Mouse (Mus musculus): Measurements from ENCODE around the gene Nop56.

Gene Nop56

DNA sequence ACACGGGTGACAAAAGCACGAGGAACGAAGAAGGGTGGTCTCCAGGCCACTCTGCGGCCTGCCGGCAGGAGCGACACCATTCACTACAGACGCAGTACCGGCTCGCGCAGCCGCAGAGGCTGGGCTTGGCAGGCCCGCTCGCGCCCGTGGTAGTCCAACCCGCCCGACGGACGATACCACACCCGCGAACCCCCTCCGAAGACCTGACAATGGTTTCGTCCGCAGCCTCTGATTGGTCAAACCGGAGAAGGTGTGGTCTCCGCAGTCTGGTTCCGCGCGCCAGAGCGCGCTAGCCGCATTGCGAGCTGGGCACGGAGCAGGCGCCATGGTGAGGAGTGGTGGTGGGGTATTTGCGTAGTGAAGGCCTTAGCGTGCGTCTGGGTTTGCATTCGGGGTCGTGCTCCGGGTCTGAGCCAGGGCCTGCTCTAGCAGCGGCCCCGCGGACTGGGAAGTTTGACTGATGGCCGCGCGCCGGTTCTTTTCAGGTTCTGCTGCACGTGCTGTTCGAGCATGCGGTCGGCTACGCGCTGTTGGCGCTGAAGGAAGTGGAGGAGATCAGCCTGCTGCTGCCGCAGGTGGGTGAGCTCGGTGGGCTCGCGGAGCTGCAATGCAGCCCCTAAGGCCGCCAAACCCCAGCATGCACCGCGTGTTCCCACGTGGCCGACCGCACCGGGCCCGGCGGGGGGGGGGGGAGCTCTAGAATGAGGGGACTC, at the start of gene Nop56:
Gene Nop56 (plus strand): TSS at position 282 of the 713 bp plus-strand sequence.
- peak; percentile 100 for DNase-seq (ENCODE audit: low read depth, low spot score)

DNA sequence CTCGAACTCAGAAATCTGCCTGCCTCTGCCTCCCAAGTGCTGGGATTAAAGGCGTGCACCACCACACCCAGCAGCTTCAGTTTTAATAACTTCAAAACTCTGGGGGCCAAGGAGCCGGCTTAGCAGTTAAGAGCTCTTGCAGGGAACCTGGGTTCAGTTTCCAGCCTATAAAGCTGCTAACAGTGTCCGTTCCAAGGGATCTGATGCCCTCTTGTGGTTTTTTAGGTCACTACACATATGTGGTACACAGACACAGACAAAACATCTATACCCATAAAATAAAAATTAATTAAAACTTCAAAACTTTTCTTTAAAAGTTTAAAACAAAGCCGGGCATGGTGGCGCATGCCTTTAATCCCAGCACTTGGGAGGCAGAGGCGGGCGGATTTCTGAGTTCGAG, 27.3 kb upstream of the Nop56 start:
- peak; percentile 69 for DNase-seq (ENCODE audit: low read depth, low spot score)

- DNase-seq (ENCODE audit: low read depth, low spot score) = no peak
Measured at GRCm38 (mm10) chr2:130248226-130248625, 26.0 kb upstream of the Nop56 start.

DNA sequence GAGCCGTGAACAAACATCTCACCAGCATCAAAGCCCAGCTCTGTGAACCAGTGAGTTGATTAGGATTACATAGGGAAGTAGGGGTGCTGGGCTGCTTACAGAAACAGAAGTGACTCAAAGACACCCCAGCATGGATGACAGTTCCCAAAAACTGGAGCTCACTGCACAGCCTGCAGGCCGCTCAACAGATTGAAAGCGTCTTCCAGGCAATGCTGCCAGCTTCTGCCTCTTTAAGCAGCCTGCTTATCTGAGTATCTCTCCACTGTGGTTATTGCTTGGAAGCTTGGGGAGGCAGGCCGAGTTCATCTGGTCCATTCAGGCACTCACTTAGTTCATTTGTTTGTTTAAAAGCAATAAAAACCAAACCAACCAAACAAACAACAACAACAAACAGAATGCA, 17.5 kb upstream of the Nop56 start:
- DNase-seq (ENCODE audit: low read depth, low spot score) = peak; percentile 58

GRCm38 (mm10) chr2:130260822-130261221, 13.4 kb upstream of the Nop56 start:
- peak; percentile 35 for DNase-seq (ENCODE audit: low read depth, low spot score)

GRCm38 (mm10) chr2:130261914-130262313, 12.3 kb upstream of the Nop56 start:
- no peak for DNase-seq (ENCODE audit: low read depth, low spot score)

GRCm38 (mm10) chr2:130262398-130262797, 11.8 kb upstream of the Nop56 start:
- DNase-seq (ENCODE audit: low read depth, low spot score) = no peak

DNA sequence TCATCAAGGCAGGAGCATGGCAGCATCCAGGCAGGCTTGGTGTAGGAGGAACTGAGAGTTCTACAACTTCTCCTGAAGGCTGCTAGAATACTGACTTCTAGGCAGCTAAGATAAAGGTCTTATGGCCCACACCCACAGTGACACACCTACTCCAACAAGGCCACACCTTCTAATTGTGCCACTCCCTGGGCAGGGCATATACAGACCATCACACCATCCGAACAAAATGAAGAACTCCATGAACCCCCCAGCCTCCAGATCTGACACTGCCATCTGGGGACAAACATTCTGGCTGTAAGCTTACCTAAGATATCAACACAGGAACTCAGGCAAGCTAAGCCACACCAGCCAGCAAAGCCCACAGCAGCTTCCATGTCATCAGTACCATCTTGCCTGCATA, 8.7 kb upstream of the Nop56 start:
- no peak for DNase-seq (ENCODE audit: low read depth, low spot score)

DNA sequence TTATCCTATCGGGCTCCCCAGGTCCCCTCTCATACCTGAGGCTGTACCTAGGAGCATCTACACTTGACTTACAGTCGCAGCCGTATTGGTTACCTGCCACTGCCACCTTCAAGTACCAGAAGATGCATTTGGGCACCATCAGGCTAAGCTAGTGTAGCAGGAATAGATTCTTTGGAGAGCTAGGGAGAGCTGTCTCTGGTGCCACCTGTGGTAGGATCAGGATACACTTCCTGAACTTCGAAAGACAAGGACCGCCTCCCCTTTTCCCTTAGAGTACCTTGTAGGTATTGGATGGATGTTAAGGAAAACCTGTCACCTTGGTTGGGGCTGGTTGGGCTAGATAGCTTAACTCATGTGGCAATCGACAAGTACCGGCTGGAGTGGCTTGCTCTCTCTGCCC, 6.2 kb upstream of the Nop56 start:
- DNase-seq (ENCODE audit: low read depth, low spot score) = no peak

GRCm38 (mm10) chr2:130273732-130274131, 498 bp upstream of the Nop56 start:
- peak; percentile 64 for DNase-seq (ENCODE audit: low read depth, low spot score)

- no peak for DNase-seq (ENCODE audit: low read depth, low spot score)
Measured at GRCm38 (mm10) chr2:130274862-130275261, 632 bp downstream of the Nop56 start.

- DNase-seq (ENCODE audit: low read depth, low spot score) = peak; percentile 50
Measured at GRCm38 (mm10) chr2:130275649-130276048, 1.4 kb downstream of the Nop56 start.

DNA sequence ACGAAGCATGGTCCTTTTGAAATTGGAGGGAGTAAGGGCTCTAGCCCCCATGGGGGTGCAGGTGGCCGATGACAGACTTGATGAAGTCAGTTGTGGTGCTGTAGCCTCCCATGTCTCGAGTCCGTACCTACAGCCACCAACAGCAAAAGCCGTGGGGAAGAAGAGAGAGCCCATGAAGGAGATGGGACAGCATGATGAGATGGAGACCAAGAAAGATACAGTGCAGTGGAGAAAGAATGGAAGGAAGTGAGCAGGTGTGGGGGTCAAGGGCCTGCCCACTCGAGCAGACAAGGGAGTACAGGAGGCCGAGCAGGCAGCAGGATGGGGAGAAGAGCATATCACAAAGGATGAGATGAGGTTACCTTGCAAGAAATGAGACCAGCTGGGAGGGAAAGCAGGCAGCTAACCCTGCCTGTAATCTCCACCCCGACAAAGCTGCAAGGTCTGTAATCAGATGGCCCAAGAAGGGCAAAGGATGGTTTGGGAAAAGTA, 5.4 kb downstream of the Nop56 start:
- no peak for DNase-seq (ENCODE audit: low read depth, low spot score)

DNA sequence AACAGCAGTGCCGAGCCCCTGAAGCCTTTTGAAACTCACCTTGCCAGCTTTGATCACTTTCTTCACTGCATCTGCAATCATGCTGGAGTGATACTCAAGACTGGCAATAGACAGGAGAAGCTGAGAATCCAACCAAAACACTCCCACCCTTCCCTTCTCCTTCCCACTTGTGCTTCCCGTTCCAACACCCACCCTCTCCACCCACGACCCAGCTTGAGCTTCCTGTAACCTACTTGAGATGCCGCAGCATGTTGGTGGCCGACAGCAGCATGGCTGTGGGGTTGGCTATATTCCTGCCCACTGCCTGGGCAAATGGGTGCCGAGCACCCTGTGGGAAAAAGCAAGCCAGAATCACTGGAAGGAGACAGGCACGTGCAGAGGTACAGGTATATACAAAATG, 6.0 kb downstream of the Nop56 start:
- DNase-seq (ENCODE audit: low read depth, low spot score) = peak; percentile 48

DNA sequence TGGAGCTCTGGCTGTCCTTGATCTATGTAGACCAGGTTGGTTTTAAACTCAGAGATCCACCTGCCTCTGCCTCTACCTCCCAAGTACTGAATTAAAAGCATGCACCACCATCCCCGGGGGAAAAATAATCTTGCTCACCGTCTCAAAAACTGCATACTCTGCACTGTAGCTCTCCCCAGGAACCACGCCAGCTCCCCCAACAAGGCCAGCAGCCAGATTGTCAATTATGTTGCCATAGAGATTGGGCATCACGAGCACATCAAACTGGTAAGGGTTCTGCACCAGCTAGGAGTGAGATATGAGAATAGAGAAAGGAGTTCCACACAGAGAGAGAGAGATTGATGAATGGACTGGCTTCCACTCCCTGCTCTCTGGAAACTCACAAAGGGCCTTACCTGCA, 6.6 kb downstream of the Nop56 start:
- DNase-seq (ENCODE audit: low read depth, low spot score) = no peak

GRCm38 (mm10) chr2:130283854-130284654, 9.8 kb downstream of the Nop56 start, which contains the start of gene Idh3b:
Gene Idh3b, minus strand, starts transcription at chr2:130284547.
- DNase-seq (ENCODE audit: low read depth, low spot score) = peak; percentile 97

DNA sequence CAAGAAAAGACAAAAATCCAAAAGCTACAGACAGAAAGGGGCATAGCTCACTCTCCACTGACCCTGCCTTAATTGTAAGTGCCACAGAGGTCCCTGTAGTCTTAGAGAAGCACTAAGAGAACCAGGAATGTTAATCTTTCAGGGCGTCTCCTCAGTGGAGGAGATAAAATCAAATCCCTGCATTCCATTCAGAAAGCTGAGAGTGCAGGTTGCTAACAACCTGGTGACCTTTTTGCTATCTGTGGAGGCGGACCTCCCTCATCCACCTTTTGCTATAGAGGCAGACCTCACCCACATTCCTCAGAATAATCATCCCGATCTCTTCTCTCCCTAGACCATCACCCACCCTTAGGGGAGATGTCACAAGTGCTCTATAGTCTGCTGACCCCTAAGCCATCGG, 14.9 kb downstream of the Nop56 start:
- DNase-seq (ENCODE audit: low read depth, low spot score) = no peak

DNA sequence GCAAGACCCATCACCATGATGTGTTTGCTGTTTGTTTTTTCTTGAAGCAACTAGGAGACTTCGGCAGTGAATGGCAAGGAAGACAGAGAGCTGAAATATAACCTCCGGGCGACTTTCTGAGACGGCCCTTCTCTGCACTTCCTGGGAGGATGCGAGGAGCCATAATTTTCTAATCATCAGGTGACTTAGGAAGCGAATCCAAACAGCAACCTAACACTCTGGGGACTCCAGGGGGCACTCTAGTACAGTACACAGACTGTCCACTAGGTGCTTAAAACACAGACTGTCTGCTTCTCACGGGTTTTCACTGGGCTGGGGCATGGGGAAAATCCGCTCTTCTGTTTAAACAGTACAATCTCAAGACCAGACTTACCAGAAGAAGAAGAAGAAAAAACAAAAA, 17.2 kb downstream of the Nop56 start:
- peak; percentile 93 for DNase-seq (ENCODE audit: low read depth, low spot score)

DNA sequence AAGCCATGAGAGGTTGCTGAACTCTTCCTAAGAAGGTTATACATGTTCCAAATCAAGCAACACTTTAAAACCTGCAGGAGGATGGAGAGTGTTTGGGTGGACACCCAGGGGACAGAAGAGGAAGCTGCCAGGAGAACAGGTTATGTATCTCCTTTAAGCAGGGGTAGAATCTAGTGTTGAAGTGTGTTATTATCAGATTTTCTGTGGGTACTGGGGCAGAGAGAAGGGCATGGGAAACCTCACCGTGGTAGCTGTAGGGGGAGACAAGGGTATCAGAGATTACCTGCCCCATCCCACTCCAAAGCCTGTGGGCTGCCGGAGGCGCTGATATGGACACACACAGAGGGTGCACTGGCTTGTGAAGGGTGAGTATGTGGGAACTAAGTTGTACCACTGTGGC, 18.8 kb downstream of the Nop56 start:
- DNase-seq (ENCODE audit: low read depth, low spot score) = no peak

DNA sequence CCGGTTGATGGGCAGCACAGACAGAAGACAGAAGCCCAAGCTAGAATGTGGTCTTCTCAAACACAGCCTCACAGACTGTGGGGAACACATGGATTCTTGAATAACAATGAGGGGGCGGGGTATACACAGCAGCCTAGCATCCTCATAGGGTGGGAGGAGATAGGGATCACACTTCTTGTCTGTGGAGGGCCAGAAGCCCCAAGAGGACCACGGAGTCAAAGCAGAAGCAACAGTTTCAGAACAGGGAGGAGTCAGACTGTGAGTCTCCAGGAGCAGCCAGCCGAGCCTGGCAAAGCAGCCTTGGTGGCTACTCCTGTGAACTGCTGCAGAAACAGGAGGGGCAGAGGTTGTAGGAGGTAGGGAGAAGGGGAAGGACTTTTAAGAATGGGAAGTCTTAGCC, 19.3 kb downstream of the Nop56 start:
- DNase-seq (ENCODE audit: low read depth, low spot score) = peak; percentile 31

- no peak for DNase-seq (ENCODE audit: low read depth, low spot score)
Measured at GRCm38 (mm10) chr2:130294218-130294935, 20.1 kb downstream of the Nop56 start.

DNA sequence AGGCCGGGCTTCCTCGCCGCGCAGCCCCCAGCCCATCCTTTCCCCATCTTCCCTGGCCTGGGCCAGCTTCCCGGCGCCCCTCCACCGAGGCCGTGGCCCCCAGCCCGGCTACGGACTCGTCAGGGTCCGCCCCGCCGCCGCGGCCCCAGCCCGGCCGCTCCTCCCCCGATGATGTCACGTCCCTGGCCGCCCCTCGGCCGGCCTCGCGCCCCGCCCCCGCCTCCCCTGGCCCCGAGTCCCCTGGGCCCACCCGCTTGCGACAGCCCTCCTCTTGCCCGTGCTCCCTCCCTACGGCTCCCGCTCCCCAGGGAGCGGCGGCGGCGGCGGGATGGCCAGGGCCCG, 20.7 kb downstream of the Nop56 start, which contains the start of gene Ebf4:
Gene Ebf4 (plus strand): TSS at position 234 of the 342 bp plus-strand sequence.
- DNase-seq (ENCODE audit: low read depth, low spot score) = peak; percentile 35
